Mouse (Mus musculus) neural tube, embryonic 13.5 days (tissue): ENCODE data around the gene Prrg2. TPM values are rescaled to one million over a fixed set of nuclear protein-coding genes. Genes with fewer than 3 reads are reported as not detected.

ENCODE experiments used
- ATAC-seq: fragments of 200-750 bp; cut with Nextera tagmentation; 2 replicates; pipeline ENCODE4 v1.8.0; 2017; ENCODE audit warnings: low read depth, mild to moderate bottlenecking, moderate TSS enrichment, moderate library complexity
- H3K27ac ChIP-seq: fragments of 300-500 bp; sonication (generic); replicated peaks from 2 replicates; pipeline ENCODE4 v1.5.1; 2015; ENCODE audit warnings: moderate library complexity, mild to moderate bottlenecking, inconsistent platforms
- H3K27me3 ChIP-seq: fragments of 300-500 bp; sonication (generic); 2 replicates; pipeline ENCODE4 v1.6.1; 2015; ENCODE audit warnings: mild to moderate bottlenecking, inconsistent platforms
- H3K36me3 ChIP-seq: fragments of 300-500 bp; sonication (generic); 2 replicates; pipeline ENCODE4 v1.6.1; 2015; ENCODE audit warnings: mild to moderate bottlenecking, inconsistent platforms
- H3K4me1 ChIP-seq: fragments of 300-500 bp; sonication (generic); replicated peaks from 2 replicates; pipeline ENCODE4 v1.6.1; 2015; ENCODE audit warnings: inconsistent platforms
- H3K4me2 ChIP-seq: fragments of 300-500 bp; sonication (generic); 2 replicates; pipeline ENCODE4 v1.6.1; 2015; ENCODE audit warnings: inconsistent platforms, mild to moderate bottlenecking, moderate library complexity
- H3K4me3 ChIP-seq: fragments of 300-500 bp; sonication (generic); 2 replicates; pipeline ENCODE4 v1.5.1; 2015; ENCODE audit warnings: mild to moderate bottlenecking, inconsistent platforms
- H3K9ac ChIP-seq: fragments of 300-500 bp; sonication (generic); 2 replicates; pipeline ENCODE4 v1.6.1; 2015; ENCODE audit warnings: moderate library complexity, mild to moderate bottlenecking, inconsistent platforms
- H3K9me3 ChIP-seq: fragments of 300-500 bp; sonication (generic); 2 replicates; pipeline ENCODE4 v1.6.1; 2016; ENCODE audit warnings: inconsistent platforms
- WGBS: fragments of 180-500 bp; shearing (Covaris S2); methylation state at CpG from one replicate; pipeline ENCODE4 v1.1.7; 2015; 5-methylcytosine and 5-hydroxymethylcytosine counted together
- polyA plus RNA-seq: library from polyadenylated mRNA; unstranded; fragments of >200 nt; fragmentation: Nextera tagmentation; extraction: Ambion mirVana; gene quantifications from 2 replicates; pipeline ENCODE4 v1.2.1, GENCODE M21; 2015

Prrg2 gene
- polyA plus RNA-seq, 1 experiment from 2014 or later = 16.8 TPM

GRCm38 (mm10) chr7:45038411-45038810 is 24.1 kb downstream of the Prrg2 start:
- H3K4me1 ChIP-seq = no peaks in the 10 kb centered on the region
- H3K4me3 ChIP-seq = no peak overlapping the region
- ATAC-seq = no peak
- H3K4me2 ChIP-seq = no peak overlapping the region
- no peaks in the 10 kb centered on the region for H3K9me3 ChIP-seq
- 97% methylated on average over 9 of the region's 9 CpGs for WGBS
- peaks cover 100% of the 10 kb centered on the region for H3K36me3 ChIP-seq
- H3K27me3 ChIP-seq = no peaks in the 10 kb centered on the region
- H3K27ac ChIP-seq = no peak overlapping the region
- no peak overlapping the region for H3K9ac ChIP-seq

GRCm38 (mm10) chr7:45037720-45038361 is 24.6 kb downstream of the Prrg2 start:
- 72% methylated on average over 7 of the region's 7 CpGs for WGBS
- Histone ChIP-seq H3K4me2 (no peak overlapping the region), H3K36me3 (peaks cover 100% of the 10 kb centered on the region), H3K9ac (no peak overlapping the region), H3K27ac (no peak overlapping the region), H3K27me3 (no peaks in the 10 kb centered on the region), H3K4me3 (no peak overlapping the region), H3K4me1 (no peaks in the 10 kb centered on the region), H3K9me3 (no peaks in the 10 kb centered on the region)
- ATAC-seq = no peak

GRCm38 (mm10) chr7:45036702-45037101 is 25.8 kb downstream of the Prrg2 start:
- peaks cover 100% of the 10 kb centered on the region for H3K36me3 ChIP-seq
- no peak overlapping the region for H3K4me3 ChIP-seq
- no peak overlapping the region for H3K9ac ChIP-seq
- no peak overlapping the region for H3K27ac ChIP-seq
- no peaks in the 10 kb centered on the region for H3K4me1 ChIP-seq
- 91% methylated on average over 11 of the region's 11 CpGs for WGBS
- H3K4me2 ChIP-seq = no peak overlapping the region
- ATAC-seq = no peak
- no peaks in the 10 kb centered on the region for H3K9me3 ChIP-seq
- H3K27me3 ChIP-seq = no peaks in the 10 kb centered on the region

- no peaks in the 10 kb centered on the region for H3K4me1 ChIP-seq
- H3K9ac ChIP-seq = no peak overlapping the region
- no peak overlapping the region for H3K4me2 ChIP-seq
- H3K4me3 ChIP-seq = no peak overlapping the region
- H3K36me3 ChIP-seq = peaks cover 100% of the 10 kb centered on the region
- H3K9me3 ChIP-seq = no peaks in the 10 kb centered on the region
- 95% methylated on average over 3 of the region's 3 CpGs for WGBS
- H3K27ac ChIP-seq = no peak overlapping the region
- H3K27me3 ChIP-seq = no peaks in the 10 kb centered on the region
- no peak for ATAC-seq
Measured at GRCm38 (mm10) chr7:45035631-45036030, 26.8 kb downstream of the Prrg2 start.

GRCm38 (mm10) chr7:45033722-45034359 is 28.6 kb downstream of the Prrg2 start:
- Histone ChIP-seq H3K36me3 (peaks cover 100% of the 10 kb centered on the region), H3K27ac (no peak overlapping the region), H3K27me3 (no peaks in the 10 kb centered on the region), H3K4me3 (no peak overlapping the region), H3K4me1 (no peaks in the 10 kb centered on the region), H3K9me3 (no peaks in the 10 kb centered on the region), H3K4me2 (no peak overlapping the region), H3K9ac (no peak overlapping the region)
- WGBS = 95% methylated on average over 19 of the region's 19 CpGs
- no peak for ATAC-seq

GRCm38 (mm10) chr7:45030857-45031256 is 31.6 kb downstream of the Prrg2 start:
- H3K36me3 ChIP-seq = peaks cover 93% of the 10 kb centered on the region
- no peak for ATAC-seq
- no peaks in the 10 kb centered on the region for H3K9me3 ChIP-seq
- no peak overlapping the region for H3K27ac ChIP-seq
- H3K27me3 ChIP-seq = no peaks in the 10 kb centered on the region
- H3K4me3 ChIP-seq = no peak overlapping the region
- H3K4me1 ChIP-seq = peaks cover 11% of the 10 kb centered on the region
- 96% methylated on average over 8 of the region's 8 CpGs for WGBS
- no peak overlapping the region for H3K9ac ChIP-seq
- H3K4me2 ChIP-seq = no peak overlapping the region

GRCm38 (mm10) chr7:45029995-45030394 is 32.5 kb downstream of the Prrg2 start:
- Histone ChIP-seq H3K4me2 (no peak overlapping the region), H3K36me3 (peaks cover 85% of the 10 kb centered on the region), H3K4me3 (no peak overlapping the region), H3K9ac (no peak overlapping the region), H3K9me3 (no peaks in the 10 kb centered on the region), H3K4me1 (peaks cover 16% of the 10 kb centered on the region), H3K27me3 (no peaks in the 10 kb centered on the region), H3K27ac (no peak overlapping the region)
- WGBS = 89% methylated on average over 6 of the region's 6 CpGs
- no peak for ATAC-seq

GRCm38 (mm10) chr7:45028351-45028750 is 34.1 kb downstream of the Prrg2 start:
- Histone ChIP-seq H3K36me3 (peaks cover 68% of the 10 kb centered on the region), H3K4me1 (peaks cover 16% of the 10 kb centered on the region), H3K4me2 (no peak overlapping the region), H3K27me3 (no peaks in the 10 kb centered on the region), H3K9me3 (no peaks in the 10 kb centered on the region), H3K4me3 (no peak overlapping the region), H3K9ac (no peak overlapping the region), H3K27ac (no peak overlapping the region)
- no peak for ATAC-seq
- 95% methylated on average over 11 of the region's 11 CpGs for WGBS

GRCm38 (mm10) chr7:45027761-45028160 is 34.7 kb downstream of the Prrg2 start:
- Histone ChIP-seq H3K4me2 (no peak overlapping the region), H3K4me1 (peaks cover 16% of the 10 kb centered on the region), H3K36me3 (peaks cover 62% of the 10 kb centered on the region), H3K9ac (no peak overlapping the region), H3K27ac (no peak overlapping the region), H3K27me3 (no peaks in the 10 kb centered on the region), H3K9me3 (no peaks in the 10 kb centered on the region), H3K4me3 (no peak overlapping the region)
- 98% methylated on average over 9 of the region's 9 CpGs for WGBS
- ATAC-seq = no peak

- 33% methylated on average over 2 of the region's 2 CpGs for WGBS
- Histone ChIP-seq H3K4me3 (no peak overlapping the region), H3K9ac (no peak overlapping the region), H3K9me3 (no peaks in the 10 kb centered on the region), H3K27ac (peak overlapping the region; percentile 56), H3K4me1 (peaks cover 16% of the 10 kb centered on the region), H3K36me3 (peaks cover 47% of the 10 kb centered on the region), H3K4me2 (no peak overlapping the region), H3K27me3 (no peaks in the 10 kb centered on the region)
- 0 out of 2 replicates have a peak, but pooled peaks have one; percentile 41 for ATAC-seq
Measured at GRCm38 (mm10) chr7:45026256-45026655, 36.2 kb downstream of the Prrg2 start.

- no peak for ATAC-seq
- H3K4me1 ChIP-seq = peaks cover 16% of the 10 kb centered on the region
- 86% methylated on average over 8 of the region's 8 CpGs for WGBS
Measured at GRCm38 (mm10) chr7:45025601-45026220, 36.8 kb downstream of the Prrg2 start.

More at GRCm38 (mm10) chr7:45025601-45026220, 36.8 kb downstream of the Prrg2 start:
- Histone ChIP-seq H3K9ac (no peak overlapping the region), H3K4me3 (no peak overlapping the region), H3K9me3 (no peaks in the 10 kb centered on the region), H3K27ac (peak overlapping the region; percentile 56; the same call in 1 of the 2 replicates), H3K4me2 (no peak overlapping the region), H3K36me3 (peaks cover 42% of the 10 kb centered on the region), H3K27me3 (no peaks in the 10 kb centered on the region)
